8 mouse cellular contexts compared by ENCODE assay signal in the genomic region with DNA sequence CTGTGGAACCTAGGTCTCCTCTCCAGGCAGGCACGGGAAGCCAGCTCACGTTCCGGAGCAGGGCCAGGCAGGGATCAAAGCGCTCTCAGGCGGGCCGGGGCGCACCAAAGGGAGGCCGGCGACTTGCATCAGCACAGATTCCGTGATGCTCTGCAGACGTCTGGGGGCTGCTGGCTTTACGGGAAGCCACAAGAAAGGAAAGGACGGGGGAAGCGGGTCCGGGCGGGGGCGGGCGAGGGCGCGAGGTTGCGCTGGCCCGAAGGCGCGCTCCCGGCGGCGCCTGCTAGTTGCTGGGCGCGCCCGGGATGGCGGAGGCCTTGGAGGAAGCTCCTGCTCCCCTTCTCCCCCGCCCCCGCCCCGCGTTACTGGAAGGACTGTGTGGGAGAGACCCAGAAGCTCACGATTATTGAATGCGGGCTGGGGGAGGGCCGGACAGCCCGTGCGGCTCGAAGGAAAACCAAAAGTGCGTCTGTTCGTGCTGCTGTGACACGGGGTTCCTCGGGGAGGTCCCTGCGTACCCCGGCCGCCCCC. TPM values are rescaled to one million over a fixed set of nuclear protein-coding genes. Genes with fewer than 3 reads are reported as not detected.
A peak's percentile ranks its signal among the peaks of the same experiment; 100 is the strongest.
DNase-seq lines count a peak whose midpoint lies in the region; ATAC-seq lines count a peak whose summit lies in the region.

No protein-coding gene starts in this region.

- peak overlapping the region; percentile 99 for H3K27ac ChIP-seq in intestine, embryonic 14.5 days (ENCODE audit: low read depth)

- peak; percentile 73 for DNase-seq in embryo, embryonic 10.5 days (ENCODE audit: low spot score)
- peak; percentile 48 to 64 for DNase-seq in gastrocnemius, postnatal 36 days
- peak; percentile 89 for DNase-seq in intestine, embryonic 14.5 days (ENCODE audit: low spot score)
- DNase-seq in left cerebral cortex, postnatal 25 days (ENCODE audit: low spot score in 2 of 2) = peak; percentile 53 to 64
- peak; percentile 69 for DNase-seq in right cerebral cortex, postnatal 25 days

- intact Hi-C loops in gastrocnemius, postnatal 36 days (cut with DNase I) = loop anchor here (5.0 kb wide), 1 partner anchor 51 kb away; no protein-coding TSS in a partner anchor
- intact Hi-C loops in left cerebral cortex, postnatal 25 days (cut with DNase I) = loop anchor here (10.0 kb wide), 3 partner anchors 208 to 348 kb away; no protein-coding TSS in a partner anchor

- WGBS in intestine, embryonic 14.5 days = 1% methylated on average over 47 of the region's 48 CpGs

- H3K9ac ChIP-seq in intestine, embryonic 14.5 days (ENCODE audit: low read length) = peak overlapping the region; percentile 72

- H3K4me2 ChIP-seq in intestine, embryonic 14.5 days (ENCODE audit: low read length) = peak overlapping the region; percentile 87

- no peaks in the 10 kb centered on the region for H3K36me3 ChIP-seq in erythroblast, embryonic 14.5 days (ENCODE audit: control insufficient read depth)
- H3K36me3 ChIP-seq in intestine, embryonic 14.5 days (ENCODE audit: control insufficient read depth, insufficient read depth, low read length) = no peaks in the 10 kb centered on the region
- no peaks in the 10 kb centered on the region for H3K36me3 ChIP-seq in megakaryocyte, embryonic 14.5 days (replicated peaks; ENCODE audit: low read length)

- H3K27me3 ChIP-seq in erythroblast, embryonic 14.5 days (ENCODE audit: control insufficient read depth) = peaks cover 77% of the 10 kb centered on the region
- H3K27me3 ChIP-seq in intestine, embryonic 14.5 days (replicated peaks; ENCODE audit: control insufficient read depth, insufficient read depth, low read length) = no peaks in the 10 kb centered on the region
- H3K27me3 ChIP-seq in megakaryocyte, embryonic 14.5 days (replicated peaks) = peaks cover 44% of the 10 kb centered on the region

- H3K4me1 ChIP-seq in erythroblast, embryonic 14.5 days (ENCODE audit: control insufficient read depth) = peaks cover 11% of the 10 kb centered on the region
- peaks cover 12% of the 10 kb centered on the region; the same call in 1 of the 2 replicates for H3K4me1 ChIP-seq in intestine, embryonic 14.5 days (replicated peaks; ENCODE audit: control insufficient read depth, insufficient read depth, low read length)
- peaks cover 69% of the 10 kb centered on the region for H3K4me1 ChIP-seq in megakaryocyte, embryonic 14.5 days

- H3K9me3 ChIP-seq in erythroblast, embryonic 14.5 days (ENCODE audit: control insufficient read depth, low read length) = no peaks in the 10 kb centered on the region; the same call in 1 of the 2 replicates
- no peaks in the 10 kb centered on the region for H3K9me3 ChIP-seq in intestine, embryonic 14.5 days (ENCODE audit: control insufficient read depth, low read length)
- no peaks in the 10 kb centered on the region for H3K9me3 ChIP-seq in megakaryocyte, embryonic 14.5 days

- no peak for ATAC-seq in erythroblast, adult 5-6 weeks (replicated peaks; ENCODE audit: low FRiP score, poor library complexity, severe bottlenecking)
- ATAC-seq in intestine, embryonic 14.5 days (replicated peaks; ENCODE audit: low FRiP score, low TSS enrichment, low read depth) = no peak; the same call in none of the 2 replicates

- H3K4me3 ChIP-seq in erythroblast, embryonic 14.5 days (replicated peaks) = peak overlapping the region; percentile 7
- H3K4me3 ChIP-seq in intestine, embryonic 14.5 days (ENCODE audit: low read depth, low read length) = peak overlapping the region; percentile 86
- peak overlapping the region; percentile 98 for H3K4me3 ChIP-seq in megakaryocyte, embryonic 14.5 days (replicated peaks)

RNA-seq across cellular contexts. Expression of a gene that starts 2.6 kb away (rescaled TPM):
- polyA plus RNA-seq in erythroblast, embryonic 14.5 days (2012) = 0.01 and 0.04 TPM in 2 replicates
- total RNA-seq in erythroblast, adult 5-6 weeks (2015; ENCODE audit: low replicate concordance) = 11.7 and 12.7 TPM in 2 replicates
- 4.0 and 4.3 TPM in 2 replicates for total RNA-seq in erythroblast, adult 5-6 weeks (2017; ENCODE audit: low replicate concordance)
- 10 to 100 TPM in 1 of 2 experiments, 1 to 10 TPM in 1; 9.0 to 16.5 TPM for total RNA-seq in gastrocnemius, postnatal 36 days (2021)
- polyA plus RNA-seq in intestine, embryonic 14.5 days (2014; fragmentation: Nextera tagmentation; extraction: Ambion mirVana) = 10.1 and 10.2 TPM in 2 replicates
- total RNA-seq in left cerebral cortex, postnatal 25 days (2021) = 10 to 100 TPM; 41.8 to 45.5 TPM
- polyA plus RNA-seq in megakaryocyte, embryonic 14.5 days (2012; ENCODE audit: insufficient read depth, low replicate concordance) = 2.9 and 5.0 TPM in 2 replicates

Comparison
In these comparisons a context has a peak if more than half of its experiments do, and no peak if none do; other contexts are left out.
1. H3K4me3 ChIP-seq: peak in every context shown above with its lines; median percentile 98 in megakaryocyte, embryonic 14.5 days; 86 in intestine, embryonic 14.5 days; 7 in erythroblast, embryonic 14.5 days.